Mouse (Mus musculus) neural tube, embryonic 13.5 days (tissue): ENCODE data around the gene Ehbp1l1. TPM values are rescaled to one million over a fixed set of nuclear protein-coding genes. Genes with fewer than 3 reads are reported as not detected.

Experiments used
- ATAC-seq: fragments of 200-750 bp; cut with Nextera tagmentation; 2 replicates; pipeline ENCODE4 v1.8.0; 2017; ENCODE audit warnings: low read depth, mild to moderate bottlenecking, moderate TSS enrichment, moderate library complexity
- H3K27ac ChIP-seq: fragments of 300-500 bp; sonication (generic); replicated peaks from 2 replicates; pipeline ENCODE4 v1.5.1; 2015; ENCODE audit warnings: moderate library complexity, mild to moderate bottlenecking, inconsistent platforms
- H3K27me3 ChIP-seq: fragments of 300-500 bp; sonication (generic); 2 replicates; pipeline ENCODE4 v1.6.1; 2015; ENCODE audit warnings: mild to moderate bottlenecking, inconsistent platforms
- H3K36me3 ChIP-seq: fragments of 300-500 bp; sonication (generic); 2 replicates; pipeline ENCODE4 v1.6.1; 2015; ENCODE audit warnings: mild to moderate bottlenecking, inconsistent platforms
- H3K4me1 ChIP-seq: fragments of 300-500 bp; sonication (generic); replicated peaks from 2 replicates; pipeline ENCODE4 v1.6.1; 2015; ENCODE audit warnings: inconsistent platforms
- H3K4me2 ChIP-seq: fragments of 300-500 bp; sonication (generic); 2 replicates; pipeline ENCODE4 v1.6.1; 2015; ENCODE audit warnings: inconsistent platforms, mild to moderate bottlenecking, moderate library complexity
- H3K4me3 ChIP-seq: fragments of 300-500 bp; sonication (generic); 2 replicates; pipeline ENCODE4 v1.5.1; 2015; ENCODE audit warnings: mild to moderate bottlenecking, inconsistent platforms
- H3K9ac ChIP-seq: fragments of 300-500 bp; sonication (generic); 2 replicates; pipeline ENCODE4 v1.6.1; 2015; ENCODE audit warnings: moderate library complexity, mild to moderate bottlenecking, inconsistent platforms
- H3K9me3 ChIP-seq: fragments of 300-500 bp; sonication (generic); 2 replicates; pipeline ENCODE4 v1.6.1; 2016; ENCODE audit warnings: inconsistent platforms
- WGBS: fragments of 180-500 bp; shearing (Covaris S2); methylation state at CpG from one replicate; pipeline ENCODE4 v1.1.7; 2015; 5-methylcytosine and 5-hydroxymethylcytosine counted together
- polyA plus RNA-seq: library from polyadenylated mRNA; unstranded; fragments of >200 nt; fragmentation: Nextera tagmentation; extraction: Ambion mirVana; gene quantifications from 2 replicates; pipeline ENCODE4 v1.2.1, GENCODE M21; 2015

The Ehbp1l1 gene
- polyA plus RNA-seq, 1 experiment from 2014 or later = 8.3 TPM

GRCm38 (mm10) chr19:5729444-5729815, 3.3 kb upstream of the Ehbp1l1 start, which contains the start of gene Fam89b:
Fam89b (minus strand) TSS chr19:5729653.
- Histone ChIP-seq H3K27ac (peak within 1 kb of the TSS; percentile 98), H3K9me3 (no peaks in the 10 kb centered on the region), H3K36me3 (peaks cover 13% of the 10 kb centered on the region), H3K9ac (peak within 1 kb of the TSS; percentile 100), H3K4me2 (peak within 1 kb of the TSS; percentile 99), H3K4me1 (peaks cover 67% of the 10 kb centered on the region), H3K4me3 (peak within 1 kb of the TSS; percentile 98), H3K27me3 (no peaks in the 10 kb centered on the region)
- under 1% methylated on average over 37 of the region's 37 CpGs for WGBS
- peak; percentile 78 for ATAC-seq

- Histone ChIP-seq H3K4me2 (peak overlapping the region; percentile 99), H3K4me1 (peaks cover 73% of the 10 kb centered on the region), H3K9me3 (no peaks in the 10 kb centered on the region), H3K36me3 (peaks cover 19% of the 10 kb centered on the region), H3K9ac (peak overlapping the region; percentile 100), H3K4me3 (peak overlapping the region; percentile 98), H3K27ac (peak overlapping the region; percentile 98), H3K27me3 (no peaks in the 10 kb centered on the region)
- peak; percentile 52 for ATAC-seq
- WGBS = 8% methylated on average over 37 of the region's 37 CpGs
Observed at GRCm38 (mm10) chr19:5728631-5729443, 2.7 kb upstream of the Ehbp1l1 start.

- Histone ChIP-seq H3K9me3 (no peaks in the 10 kb centered on the region), H3K4me2 (peak overlapping the region; percentile 99), H3K36me3 (peaks cover 29% of the 10 kb centered on the region), H3K4me3 (peak overlapping the region; percentile 98), H3K27ac (peak overlapping the region; percentile 98), H3K9ac (peak overlapping the region; percentile 100), H3K4me1 (peaks cover 74% of the 10 kb centered on the region), H3K27me3 (no peaks in the 10 kb centered on the region)
- ATAC-seq = 0 out of 2 replicates have a peak, but pooled peaks have one; percentile 1
- 4% methylated on average over 14 of the region's 14 CpGs for WGBS
Observed at GRCm38 (mm10) chr19:5727701-5728100, 1.6 kb upstream of the Ehbp1l1 start.

DNA sequence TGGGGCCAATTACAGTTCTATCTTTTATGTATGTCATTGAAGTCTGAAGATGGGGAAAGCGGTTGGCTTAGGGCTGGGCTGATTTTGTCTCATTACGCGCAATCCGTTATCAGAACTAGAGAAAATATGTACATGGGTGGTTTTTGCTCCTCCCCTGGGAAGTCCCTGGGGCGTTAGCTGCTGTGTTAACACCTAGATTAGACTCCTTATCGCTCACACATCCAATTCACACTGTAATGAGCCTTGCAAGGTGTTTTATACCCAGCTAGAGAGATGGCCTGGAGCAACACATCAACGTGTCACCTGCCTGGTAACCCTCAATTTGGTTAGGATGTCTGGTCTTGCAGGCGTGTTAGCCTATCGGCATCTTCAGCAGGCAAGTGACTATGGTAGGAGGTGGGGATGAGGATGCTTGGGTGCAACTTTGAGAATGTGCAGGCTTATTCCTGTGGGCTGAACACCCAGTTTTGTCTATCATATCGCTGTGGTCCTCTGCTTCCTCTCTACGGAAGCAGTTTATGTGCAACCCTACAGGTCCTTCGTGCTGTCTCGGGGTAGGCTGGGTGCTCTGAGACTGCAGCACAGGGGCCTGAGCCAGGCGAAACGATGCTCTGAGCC, 953 bp upstream of the Ehbp1l1 start:
- Histone ChIP-seq H3K4me3 (peak overlapping the region; percentile 98), H3K27me3 (no peaks in the 10 kb centered on the region), H3K27ac (peak overlapping the region; percentile 98), H3K9me3 (no peaks in the 10 kb centered on the region), H3K4me1 (peaks cover 73% of the 10 kb centered on the region), H3K4me2 (peak overlapping the region; percentile 99), H3K9ac (peak overlapping the region; percentile 100), H3K36me3 (peaks cover 35% of the 10 kb centered on the region)
- ATAC-seq = no peak
- 76% methylated on average over 15 of the region's 15 CpGs for WGBS

GRCm38 (mm10) chr19:5725029-5725707, 949 bp downstream of the Ehbp1l1 start:
- H3K27ac ChIP-seq = 0 out of 2 replicates have a peak overlapping the region, but pooled peaks have one; percentile 28
- ATAC-seq = no peak
- peak overlapping the region; percentile 99 for H3K4me2 ChIP-seq
- peak overlapping the region; percentile 98 for H3K4me3 ChIP-seq
- H3K27me3 ChIP-seq = no peaks in the 10 kb centered on the region
- H3K36me3 ChIP-seq = peaks cover 51% of the 10 kb centered on the region
- peaks cover 58% of the 10 kb centered on the region for H3K4me1 ChIP-seq
- H3K9me3 ChIP-seq = no peaks in the 10 kb centered on the region
- peak overlapping the region; percentile 72 for H3K9ac ChIP-seq
- WGBS = 72% methylated on average over 12 of the region's 12 CpGs

DNA sequence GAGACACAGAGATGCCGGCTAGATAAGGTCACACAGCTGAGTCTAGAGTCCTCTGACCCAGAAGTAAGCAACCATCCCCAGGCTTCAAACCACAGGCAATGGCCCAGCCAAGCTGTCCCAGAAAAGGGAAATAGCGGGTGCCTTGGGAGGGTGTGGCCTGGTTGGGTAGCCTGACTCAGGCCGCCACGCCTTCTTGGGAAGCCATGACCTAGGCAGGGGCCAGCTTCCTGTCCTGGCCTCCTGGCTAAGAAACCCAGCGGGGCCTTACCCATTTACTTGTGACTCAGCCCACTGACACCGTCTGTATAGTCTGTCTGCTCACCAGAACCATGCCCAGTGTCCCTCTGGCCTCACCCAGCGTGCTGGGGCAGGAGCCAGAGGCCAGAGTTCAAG, 1.6 kb downstream of the Ehbp1l1 start:
- Histone ChIP-seq H3K36me3 (peaks cover 57% of the 10 kb centered on the region), H3K9me3 (no peaks in the 10 kb centered on the region), H3K4me3 (peak overlapping the region; percentile 98), H3K27ac (no peak overlapping the region), H3K27me3 (no peaks in the 10 kb centered on the region), H3K4me1 (peaks cover 52% of the 10 kb centered on the region), H3K4me2 (peak overlapping the region; percentile 99), H3K9ac (peak overlapping the region; percentile 72; the same call in 1 of the 2 replicates)
- no peak for ATAC-seq
- WGBS = 78% methylated on average over 7 of the region's 7 CpGs

DNA sequence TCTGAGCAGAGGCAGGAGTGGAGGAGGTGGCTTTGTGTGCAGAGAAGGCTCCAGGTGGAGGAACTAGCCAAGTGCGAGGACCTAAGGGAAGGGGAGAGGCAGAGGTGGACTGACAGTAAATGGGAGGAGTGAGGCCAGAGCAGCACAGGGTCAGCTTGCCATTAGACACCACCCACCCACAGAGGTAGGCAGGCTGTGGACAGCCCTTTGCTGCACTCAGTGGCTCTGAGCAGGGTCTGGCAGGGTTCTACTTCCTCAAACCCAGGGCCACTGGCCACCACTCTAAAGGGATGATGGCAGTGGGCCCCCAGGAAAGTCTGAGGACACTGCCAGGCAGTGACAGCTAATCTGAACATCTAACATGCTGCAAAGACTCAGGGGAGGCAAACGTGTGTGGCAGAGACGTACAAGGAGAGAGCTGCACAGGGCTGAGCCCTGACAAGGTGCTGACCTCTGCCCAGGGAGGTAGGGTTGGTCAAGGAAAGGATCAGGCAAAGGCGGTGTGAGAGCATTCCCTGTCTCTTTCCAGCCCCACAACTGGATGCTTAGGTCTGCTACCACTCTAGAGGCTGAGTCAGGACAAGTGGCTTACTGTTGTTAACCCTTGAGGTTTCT, 2.1 kb downstream of the Ehbp1l1 start:
- H3K36me3 ChIP-seq = peaks cover 62% of the 10 kb centered on the region
- H3K4me2 ChIP-seq = peak overlapping the region; percentile 99
- no peaks in the 10 kb centered on the region for H3K27me3 ChIP-seq
- no peak overlapping the region for H3K27ac ChIP-seq
- 78% methylated on average over 4 of the region's 4 CpGs for WGBS
- H3K4me1 ChIP-seq = peaks cover 51% of the 10 kb centered on the region
- ATAC-seq = no peak
- 0 out of 2 replicates have a peak overlapping the region, but pooled peaks have one; percentile 72 for H3K9ac ChIP-seq
- H3K4me3 ChIP-seq = no peak overlapping the region
- no peaks in the 10 kb centered on the region for H3K9me3 ChIP-seq

DNA sequence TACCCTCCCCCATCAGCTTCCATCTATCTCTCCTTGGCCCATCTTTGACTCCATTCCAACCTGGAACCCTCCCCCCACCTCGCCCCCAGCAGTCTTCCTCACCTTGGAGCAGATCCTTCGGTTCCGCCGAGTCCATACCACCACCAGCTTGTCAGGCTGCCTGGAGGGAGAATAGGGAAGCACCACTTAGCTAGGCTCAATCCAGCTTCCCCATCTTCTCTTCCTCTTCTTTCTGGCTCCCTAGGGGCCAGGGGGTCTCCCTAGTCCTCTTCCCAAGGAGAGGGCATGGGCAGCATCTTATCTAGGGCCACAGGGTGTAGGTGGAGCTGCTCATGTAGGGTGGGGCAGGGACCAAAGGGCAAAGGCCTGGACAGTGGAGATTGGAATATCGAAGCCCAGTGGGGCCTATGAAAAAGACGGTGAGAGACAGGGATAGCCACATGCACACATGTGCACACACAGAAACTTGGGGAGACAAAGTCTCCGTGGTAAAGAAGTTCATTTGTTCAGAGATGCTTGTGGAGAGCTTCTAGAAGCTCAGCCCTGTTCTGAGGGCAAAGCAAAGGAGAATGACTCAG, 3.2 kb downstream of the Ehbp1l1 start:
- Histone ChIP-seq H3K27me3 (no peaks in the 10 kb centered on the region), H3K4me1 (peaks cover 42% of the 10 kb centered on the region), H3K27ac (no peak overlapping the region), H3K36me3 (peaks cover 73% of the 10 kb centered on the region), H3K4me2 (no peak overlapping the region), H3K4me3 (no peak overlapping the region), H3K9ac (no peak overlapping the region), H3K9me3 (no peaks in the 10 kb centered on the region)
- no peak for ATAC-seq
- WGBS = 91% methylated on average over 7 of the region's 7 CpGs

DNA sequence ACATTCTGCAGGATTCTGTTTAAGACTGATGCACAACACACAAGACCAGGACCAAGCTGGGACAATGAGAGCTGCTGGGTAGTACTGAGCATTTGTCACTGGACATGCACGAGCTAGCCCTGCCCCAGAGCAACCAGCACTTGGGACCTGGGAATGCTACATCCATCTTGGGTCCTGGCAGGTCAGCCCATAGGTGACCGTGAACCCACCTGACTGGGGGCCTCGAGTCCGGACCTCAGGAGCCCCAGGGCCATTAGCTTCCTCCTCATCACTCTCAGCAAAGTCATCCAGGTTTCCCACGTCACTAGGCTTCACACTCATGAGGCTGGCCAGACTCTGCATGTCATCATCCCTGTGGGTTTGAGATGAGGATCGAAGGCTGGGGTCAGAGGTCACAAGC, 4.9 kb downstream of the Ehbp1l1 start:
- Histone ChIP-seq H3K4me3 (no peak overlapping the region), H3K9ac (no peak overlapping the region), H3K27me3 (no peaks in the 10 kb centered on the region), H3K27ac (no peak overlapping the region), H3K4me1 (peaks cover 37% of the 10 kb centered on the region), H3K9me3 (no peaks in the 10 kb centered on the region), H3K4me2 (no peak overlapping the region), H3K36me3 (peaks cover 85% of the 10 kb centered on the region)
- WGBS = 94% methylated on average over 6 of the region's 6 CpGs
- ATAC-seq = no peak

GRCm38 (mm10) chr19:5716955-5717354, 9.2 kb downstream of the Ehbp1l1 start:
- H3K9ac ChIP-seq = 0 out of 2 replicates have a peak overlapping the region, but pooled peaks have one; percentile 26
- H3K4me1 ChIP-seq = peaks cover 29% of the 10 kb centered on the region
- no peak for ATAC-seq
- H3K36me3 ChIP-seq = peaks cover 94% of the 10 kb centered on the region
- H3K4me3 ChIP-seq = no peak overlapping the region
- 61% methylated on average over 10 of the region's 10 CpGs for WGBS
- H3K9me3 ChIP-seq = no peaks in the 10 kb centered on the region
- H3K27me3 ChIP-seq = no peaks in the 10 kb centered on the region
- no peak overlapping the region for H3K27ac ChIP-seq
- H3K4me2 ChIP-seq = no peak overlapping the region
